Mouse (Mus musculus): ENCODE results near the gene Myl12a.

DNA sequence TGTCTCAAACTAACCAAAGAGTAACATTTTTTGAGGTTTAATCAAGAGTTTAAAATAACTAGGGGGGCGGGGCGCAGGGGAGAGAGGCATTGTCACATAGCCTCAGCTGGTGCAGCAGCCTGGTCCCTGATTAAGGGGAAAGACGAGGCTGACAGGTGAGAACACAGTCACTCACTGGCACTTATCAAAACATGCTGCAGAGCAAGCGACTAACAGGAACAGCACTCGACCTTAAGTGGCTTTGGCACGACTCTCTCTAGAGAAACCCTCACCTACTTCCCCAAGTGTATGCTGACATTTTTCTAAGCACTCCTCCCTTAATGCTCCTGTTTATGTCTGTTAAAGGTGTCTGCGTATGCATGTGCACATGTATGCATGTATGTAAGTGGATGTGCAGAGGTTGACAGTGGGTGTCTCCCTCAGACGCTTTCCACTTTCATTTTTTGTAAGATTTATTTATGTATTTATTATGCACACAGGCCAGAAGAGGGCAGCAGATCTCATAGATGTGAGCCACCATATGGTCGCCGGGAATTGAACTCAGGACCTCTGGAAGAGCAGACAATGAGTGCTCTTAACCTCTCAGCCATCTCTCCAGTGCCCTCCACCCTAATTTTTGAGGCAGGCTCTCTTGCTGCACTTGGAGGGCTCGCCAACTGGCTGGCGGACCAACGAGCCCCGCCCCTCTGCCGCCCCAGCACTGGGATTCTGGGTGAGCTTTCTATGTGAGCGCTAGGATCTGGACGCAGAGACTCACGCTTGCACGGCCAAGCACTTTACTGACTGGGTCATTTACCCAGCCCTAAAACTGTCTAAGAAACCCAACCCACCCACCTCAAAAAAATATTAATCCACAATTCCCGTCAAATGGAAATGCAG is 23.1 kb downstream of the Myl12a start:
- TF ChIP-seq CTCF (conservative IDR thresholded peaks at IDR 0.05; ENCODE audit: low read length) = 0 out of 2 replicates have a peak, but pooled peaks have one; percentile 5
- TF ChIP-seq POU5F1 (IDR thresholded peaks at IDR 0.05; ENCODE audit: borderline replicate concordance, low read length) = no peak
- TF ChIP-seq NANOG (IDR thresholded peaks at IDR 0.05; ENCODE audit: borderline replicate concordance, low read length) = no peak

Measured in E14TG2a.4 (cell line).